Mouse (Mus musculus) forebrain, embryonic 13.5 days (tissue): ENCODE measurements around the gene Tcerg1l. TPM values are rescaled to one million over a fixed set of nuclear protein-coding genes. Genes with fewer than 3 reads are reported as not detected.

Experiments
- ATAC-seq: fragments of 200-750 bp; cut with Nextera tagmentation; 2 replicates; pipeline ENCODE4 v1.8.0; 2017
- H3K27ac ChIP-seq: fragments of 300-500 bp; sonication (generic); 2 replicates; pipeline ENCODE4 v1.5.1; 2015; ENCODE audit warnings: inconsistent platforms, mild to moderate bottlenecking, moderate library complexity
- H3K27me3 ChIP-seq: fragments of 300-500 bp; sonication (generic); 2 replicates; pipeline ENCODE4 v1.6.1; 2015; ENCODE audit warnings: mild to moderate bottlenecking, inconsistent platforms
- H3K36me3 ChIP-seq: fragments of 300-500 bp; sonication (generic); 2 replicates; pipeline ENCODE4 v1.6.1; 2015; ENCODE audit warnings: mild to moderate bottlenecking, inconsistent platforms; ENCODE audit not compliant: poor library complexity, severe bottlenecking
- H3K4me1 ChIP-seq: fragments of 300-500 bp; sonication (generic); 2 replicates; pipeline ENCODE4 v1.6.1; 2015; ENCODE audit warnings: inconsistent platforms
- H3K4me2 ChIP-seq: fragments of 300-500 bp; sonication (generic); 2 replicates; pipeline ENCODE4 v1.6.1; 2015; ENCODE audit warnings: inconsistent platforms, mild to moderate bottlenecking, moderate library complexity
- H3K4me3 ChIP-seq: fragments of 300-500 bp; sonication (generic); 2 replicates; pipeline ENCODE4 v1.5.1; 2015; ENCODE audit warnings: mild to moderate bottlenecking, inconsistent platforms
- H3K9ac ChIP-seq: fragments of 300-500 bp; sonication (generic); 2 replicates; pipeline ENCODE4 v1.6.1; 2015; ENCODE audit warnings: mild to moderate bottlenecking, inconsistent platforms
- H3K9me3 ChIP-seq: fragments of 300-500 bp; sonication (generic); replicated peaks from 2 replicates; pipeline ENCODE4 v1.6.1; 2016; ENCODE audit warnings: inconsistent platforms
- WGBS: fragments of 180-500 bp; shearing (Covaris S2); methylation state at CpG from one replicate; pipeline ENCODE4 v1.1.7; 2015; 5-methylcytosine and 5-hydroxymethylcytosine counted together
- polyA plus RNA-seq: library from polyadenylated mRNA; unstranded; fragments of >200 nt; fragmentation: Nextera tagmentation; extraction: Ambion mirVana; gene quantifications from 2 replicates; pipeline ENCODE4 v1.2.1, GENCODE M21; 2015

Gene Tcerg1l
- polyA plus RNA-seq, result 3.0 and 3.4 TPM in 2 replicates

DNA sequence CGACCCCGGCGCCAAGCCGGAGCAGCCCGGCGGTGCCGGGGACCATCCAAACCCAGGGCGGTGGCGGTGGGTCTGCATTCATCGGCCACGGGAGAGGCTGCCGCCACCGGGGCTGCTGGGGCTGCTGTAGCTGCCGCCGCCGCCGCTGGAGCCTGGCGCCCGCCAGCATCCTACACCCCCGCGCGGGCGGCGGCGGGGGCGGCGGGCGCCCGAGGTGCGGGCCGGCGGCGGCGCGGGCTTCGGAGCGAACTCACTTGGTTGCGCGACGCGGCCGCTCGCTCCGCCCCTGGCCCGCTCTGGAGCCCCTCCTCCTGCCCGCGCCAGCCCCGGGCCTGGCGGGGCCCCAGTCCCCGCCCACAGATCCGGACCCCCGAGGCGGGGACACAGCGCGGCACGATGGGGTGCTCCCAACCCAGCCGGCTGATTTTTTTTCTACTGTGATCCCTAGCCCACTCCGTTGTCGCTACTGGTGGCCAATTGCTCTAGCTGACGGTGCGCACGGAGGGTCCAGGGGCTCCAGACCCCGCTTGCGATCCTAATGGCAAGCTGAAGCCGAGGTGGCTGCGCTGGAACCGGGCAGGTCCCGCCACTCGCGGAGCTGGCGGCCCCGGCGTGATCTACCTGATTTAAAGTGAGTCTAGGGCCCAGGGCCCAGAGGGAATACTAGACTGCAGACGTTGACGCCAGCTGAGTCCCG is at the start of gene Tcerg1l:
Gene Tcerg1l (minus strand): TSS at position 246 of the 697 bp plus-strand sequence.
- Histone ChIP-seq H3K4me2 (peak within 1 kb of the TSS; percentile 100), H3K9me3 (no peaks in the 10 kb centered on the region), H3K9ac (peak within 1 kb of the TSS; percentile 72), H3K27ac (no peak within 1 kb of the TSS), H3K36me3 (no peaks in the 10 kb centered on the region), H3K4me1 (peaks cover 19% of the 10 kb centered on the region), H3K27me3 (peaks cover 38% of the 10 kb centered on the region), H3K4me3 (peak within 1 kb of the TSS; percentile 66)
- WGBS, result under 1% methylated on average over 38 of the region's 76 CpGs
- peak; percentile 80 for ATAC-seq

DNA sequence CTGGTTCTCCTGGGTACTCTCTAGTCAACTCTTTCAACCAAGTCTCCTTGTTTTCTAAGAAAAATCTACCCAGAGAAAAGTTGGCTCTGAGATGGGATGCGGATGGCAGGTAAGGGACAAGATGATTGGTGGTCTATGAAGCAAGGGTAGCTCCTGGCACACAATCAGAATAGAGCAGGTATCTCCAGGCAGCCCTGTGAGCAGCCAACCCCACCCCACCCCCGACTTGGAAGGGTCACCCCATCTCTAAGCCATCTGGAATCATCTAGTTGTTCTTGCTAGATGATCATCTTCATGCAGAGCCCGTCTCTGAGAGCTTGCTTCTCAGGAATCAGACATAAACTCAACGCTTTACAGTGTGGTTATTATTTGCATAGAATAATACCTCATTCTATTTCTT is 44.6 kb upstream of the Tcerg1l start:
- Histone ChIP-seq H3K4me3 (no peak overlapping the region), H3K9me3 (no peaks in the 10 kb centered on the region), H3K27ac (no peak overlapping the region), H3K9ac (no peak overlapping the region), H3K27me3 (no peaks in the 10 kb centered on the region), H3K4me2 (no peak overlapping the region), H3K4me1 (no peaks in the 10 kb centered on the region), H3K36me3 (no peaks in the 10 kb centered on the region)
- WGBS, result 71% methylated on average over 4 of the region's 4 CpGs
- ATAC-seq, result no peak

DNA sequence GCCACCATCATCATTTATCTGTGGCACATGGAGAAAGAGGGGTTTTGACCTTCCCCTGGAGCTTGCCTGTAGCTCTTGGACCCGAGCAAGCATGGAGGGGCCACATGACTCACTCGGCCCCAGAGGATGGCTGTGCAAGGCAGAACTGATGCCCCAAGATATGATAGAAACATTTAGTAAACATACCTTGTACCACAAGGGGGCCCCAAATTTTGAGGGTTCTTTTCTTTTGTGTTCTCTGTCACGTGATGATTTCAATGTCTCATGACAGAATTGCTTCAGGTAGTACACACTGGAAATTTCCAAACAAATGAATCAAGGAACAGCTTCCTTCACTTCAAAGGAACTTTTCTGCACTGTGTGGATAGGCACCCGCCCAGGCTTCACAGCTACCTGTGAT is 35.0 kb upstream of the Tcerg1l start:
- Histone ChIP-seq H3K27me3 (no peaks in the 10 kb centered on the region), H3K9ac (no peak overlapping the region), H3K27ac (no peak overlapping the region), H3K4me1 (0 out of 2 replicates have a peak, but pooled peaks cover 4% of the 10 kb centered on the region), H3K36me3 (no peaks in the 10 kb centered on the region), H3K4me3 (no peak overlapping the region), H3K4me2 (no peak overlapping the region), H3K9me3 (no peaks in the 10 kb centered on the region)
- 73% methylated on average over 4 of the region's 4 CpGs for WGBS
- ATAC-seq, result no peak

DNA sequence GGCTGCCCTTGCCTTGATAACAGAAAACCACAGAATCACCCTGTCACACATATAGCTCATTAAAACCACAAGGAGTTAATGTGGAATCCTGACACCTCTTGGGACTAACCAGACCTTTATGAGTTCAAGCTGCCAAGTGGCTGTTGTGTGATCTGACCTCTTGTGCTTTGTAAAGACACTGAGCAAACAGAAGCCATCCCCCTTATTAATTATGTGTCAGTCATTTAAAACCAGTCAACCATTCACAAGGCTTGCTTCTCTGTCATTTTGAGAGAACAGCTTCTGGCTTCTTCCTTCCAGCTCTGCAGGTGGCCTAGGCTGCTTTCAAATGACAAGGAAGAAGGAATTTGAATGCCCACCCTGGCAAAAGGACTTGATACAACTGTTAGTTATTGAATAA is 33.9 kb upstream of the Tcerg1l start:
- H3K4me2 ChIP-seq, result no peak overlapping the region
- no peak overlapping the region for H3K27ac ChIP-seq

DNA sequence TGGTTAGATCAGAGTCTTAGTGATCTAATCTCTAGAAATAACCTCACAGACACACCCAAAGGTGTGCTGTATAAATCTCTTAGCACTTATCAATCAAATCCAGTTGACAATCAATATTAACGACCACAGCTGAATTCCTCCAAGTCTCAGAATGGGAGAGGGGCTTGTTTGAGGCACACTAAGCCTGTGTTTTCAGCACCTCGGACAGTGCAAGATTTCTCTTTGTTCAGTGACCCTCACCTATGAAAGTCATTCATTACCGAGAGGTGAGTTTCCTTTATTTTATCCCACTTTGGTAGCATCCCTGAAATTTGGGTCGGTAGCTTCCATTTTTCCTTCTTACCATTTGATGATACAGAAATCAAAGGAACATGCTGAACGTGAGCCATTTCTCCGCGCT is 32.4 kb upstream of the Tcerg1l start:
- no peak overlapping the region for H3K9ac ChIP-seq
- WGBS, result 63% methylated on average over 7 of the region's 7 CpGs
- H3K4me3 ChIP-seq, result no peak overlapping the region
- no peak for ATAC-seq
- 0 out of 2 replicates have a peak, but pooled peaks cover 4% of the 10 kb centered on the region for H3K4me1 ChIP-seq
- no peak overlapping the region for H3K27ac ChIP-seq
- H3K9me3 ChIP-seq, result no peaks in the 10 kb centered on the region
- peaks cover 3% of the 10 kb centered on the region; the same call in 1 of the 2 replicates for H3K27me3 ChIP-seq
- no peaks in the 10 kb centered on the region for H3K36me3 ChIP-seq
- H3K4me2 ChIP-seq, result no peak overlapping the region

More for the DNA sequence above, 33.9 kb upstream of the Tcerg1l start:
- H3K9ac ChIP-seq, result no peak overlapping the region
- H3K9me3 ChIP-seq, result no peaks in the 10 kb centered on the region
- no peaks in the 10 kb centered on the region for H3K36me3 ChIP-seq
- 0 out of 2 replicates have a peak, but pooled peaks cover 4% of the 10 kb centered on the region for H3K4me1 ChIP-seq
- ATAC-seq, result no peak
- H3K27me3 ChIP-seq, result peaks cover 1% of the 10 kb centered on the region; the same call in 1 of the 2 replicates
- no peak overlapping the region for H3K4me3 ChIP-seq

GRCm38 (mm10) chr7:138428826-138429225 is 31.3 kb upstream of the Tcerg1l start:
- H3K9ac ChIP-seq, result no peak overlapping the region
- H3K4me1 ChIP-seq, result 0 out of 2 replicates have a peak, but pooled peaks cover 4% of the 10 kb centered on the region
- H3K9me3 ChIP-seq, result no peaks in the 10 kb centered on the region
- no peak overlapping the region for H3K4me3 ChIP-seq
- WGBS, result 50% methylated on average over 1 of the region's 1 CpGs
- H3K27ac ChIP-seq, result no peak overlapping the region
- H3K27me3 ChIP-seq, result peaks cover 3% of the 10 kb centered on the region; the same call in 1 of the 2 replicates
- no peak for ATAC-seq
- H3K4me2 ChIP-seq, result no peak overlapping the region
- H3K36me3 ChIP-seq, result no peaks in the 10 kb centered on the region

DNA sequence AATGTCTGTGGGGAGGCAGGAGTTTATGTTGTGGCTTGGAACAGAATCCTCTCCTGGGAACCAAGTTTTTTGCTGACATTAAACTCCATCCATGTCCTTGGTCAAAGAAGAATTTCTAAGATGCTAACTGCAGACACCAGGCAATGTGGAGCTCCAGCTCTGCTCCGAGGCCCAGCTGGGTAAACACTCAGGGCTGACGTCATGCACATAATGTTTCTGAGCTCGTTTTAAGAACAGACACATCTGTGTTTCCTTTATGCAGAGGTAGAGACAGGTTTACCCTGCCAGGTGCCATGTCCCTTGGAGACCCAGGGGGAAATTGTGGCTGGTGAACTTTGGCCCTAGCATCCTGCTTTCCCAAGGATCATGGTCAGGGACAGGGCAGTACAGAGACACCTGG is 29.9 kb upstream of the Tcerg1l start:
- WGBS, result 61% methylated on average over 3 of the region's 3 CpGs
- Histone ChIP-seq H3K4me3 (no peak overlapping the region), H3K36me3 (no peaks in the 10 kb centered on the region), H3K4me2 (no peak overlapping the region), H3K9ac (no peak overlapping the region), H3K27me3 (peaks cover 3% of the 10 kb centered on the region; the same call in 1 of the 2 replicates), H3K4me1 (0 out of 2 replicates have a peak, but pooled peaks cover 4% of the 10 kb centered on the region), H3K27ac (no peak overlapping the region), H3K9me3 (no peaks in the 10 kb centered on the region)
- ATAC-seq, result no peak

- H3K4me1 ChIP-seq, result no peaks in the 10 kb centered on the region
- ATAC-seq, result no peak
- H3K9ac ChIP-seq, result no peak overlapping the region
- no peaks in the 10 kb centered on the region for H3K36me3 ChIP-seq
- no peak overlapping the region for H3K4me2 ChIP-seq
- 66% methylated on average over 5 of the region's 5 CpGs for WGBS
- no peak overlapping the region for H3K4me3 ChIP-seq
- H3K27ac ChIP-seq, result no peak overlapping the region
- no peaks in the 10 kb centered on the region for H3K9me3 ChIP-seq
- H3K27me3 ChIP-seq, result no peaks in the 10 kb centered on the region
These were observed 16.0 kb upstream of the Tcerg1l start for GRCm38 (mm10) chr7:138413496-138413895.

DNA sequence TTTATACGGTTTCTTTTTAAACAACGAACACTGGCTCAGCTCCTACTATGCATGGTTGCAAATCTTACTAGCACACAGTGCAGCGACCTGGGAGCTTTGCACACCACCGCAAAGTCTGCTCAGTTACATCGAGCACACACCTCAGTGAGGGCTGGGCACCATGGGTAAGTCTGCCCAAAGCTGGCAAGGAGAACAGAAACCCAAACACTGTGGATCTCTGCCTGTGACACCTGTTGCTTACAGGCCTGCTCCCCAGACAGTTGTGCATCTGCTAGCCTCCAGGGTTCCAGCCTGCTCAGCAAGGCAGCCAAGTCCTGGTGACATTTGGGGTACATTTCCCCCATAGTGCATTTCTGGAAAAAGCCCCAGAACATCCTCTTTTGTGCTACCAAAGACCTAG is 4.1 kb upstream of the Tcerg1l start:
- H3K4me3 ChIP-seq, result no peak overlapping the region
- no peak overlapping the region for H3K9ac ChIP-seq
- peaks cover 29% of the 10 kb centered on the region for H3K27me3 ChIP-seq
- WGBS, result 92% methylated on average over 5 of the region's 5 CpGs
- no peak overlapping the region for H3K27ac ChIP-seq
- peaks cover 16% of the 10 kb centered on the region for H3K4me1 ChIP-seq
- H3K4me2 ChIP-seq, result no peak overlapping the region
- ATAC-seq, result no peak
- H3K9me3 ChIP-seq, result no peaks in the 10 kb centered on the region
- no peaks in the 10 kb centered on the region for H3K36me3 ChIP-seq

DNA sequence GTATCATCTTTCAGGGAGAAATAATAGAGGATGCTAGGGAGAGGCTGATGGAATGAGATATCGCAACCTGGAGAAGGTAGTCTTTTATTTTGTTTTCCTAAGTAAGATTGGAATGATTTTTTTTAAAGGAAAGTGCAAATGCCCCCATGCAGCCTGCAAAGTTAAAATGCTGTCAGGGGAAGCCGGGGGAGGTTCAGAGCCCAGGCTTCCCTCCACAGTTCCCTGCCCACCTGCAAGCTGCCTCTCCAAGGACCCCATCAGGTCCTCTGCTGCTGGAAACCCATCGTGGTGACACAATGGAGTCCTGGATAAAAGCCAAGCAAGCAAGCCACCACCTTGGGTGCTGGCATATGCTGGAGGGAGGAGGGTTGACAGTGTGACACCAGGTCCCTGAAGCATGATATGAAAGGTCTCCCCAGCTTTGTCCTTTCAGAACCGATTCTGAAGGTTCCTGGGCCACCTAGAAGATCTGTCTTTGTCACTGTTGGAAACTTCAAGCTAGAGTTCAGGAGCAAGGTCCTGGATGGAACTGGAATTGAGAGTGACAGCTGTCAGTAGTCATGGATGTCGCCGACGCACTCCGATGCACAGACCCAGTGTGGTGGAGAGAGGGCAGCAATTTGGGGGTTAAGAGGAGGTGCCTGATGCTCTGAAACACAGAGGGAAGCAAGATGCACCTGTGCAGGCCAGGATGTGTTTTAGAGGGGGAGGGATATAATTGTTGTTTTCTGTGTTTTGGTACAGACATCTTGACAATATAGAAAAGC is 3.2 kb upstream of the Tcerg1l start:
- Histone ChIP-seq H3K9ac (no peak overlapping the region), H3K4me1 (peaks cover 19% of the 10 kb centered on the region), H3K9me3 (no peaks in the 10 kb centered on the region), H3K27ac (no peak overlapping the region), H3K4me2 (no peak overlapping the region), H3K36me3 (no peaks in the 10 kb centered on the region), H3K4me3 (no peak overlapping the region), H3K27me3 (peaks cover 36% of the 10 kb centered on the region)
- no peak for ATAC-seq
- WGBS, result 83% methylated on average over 8 of the region's 8 CpGs

DNA sequence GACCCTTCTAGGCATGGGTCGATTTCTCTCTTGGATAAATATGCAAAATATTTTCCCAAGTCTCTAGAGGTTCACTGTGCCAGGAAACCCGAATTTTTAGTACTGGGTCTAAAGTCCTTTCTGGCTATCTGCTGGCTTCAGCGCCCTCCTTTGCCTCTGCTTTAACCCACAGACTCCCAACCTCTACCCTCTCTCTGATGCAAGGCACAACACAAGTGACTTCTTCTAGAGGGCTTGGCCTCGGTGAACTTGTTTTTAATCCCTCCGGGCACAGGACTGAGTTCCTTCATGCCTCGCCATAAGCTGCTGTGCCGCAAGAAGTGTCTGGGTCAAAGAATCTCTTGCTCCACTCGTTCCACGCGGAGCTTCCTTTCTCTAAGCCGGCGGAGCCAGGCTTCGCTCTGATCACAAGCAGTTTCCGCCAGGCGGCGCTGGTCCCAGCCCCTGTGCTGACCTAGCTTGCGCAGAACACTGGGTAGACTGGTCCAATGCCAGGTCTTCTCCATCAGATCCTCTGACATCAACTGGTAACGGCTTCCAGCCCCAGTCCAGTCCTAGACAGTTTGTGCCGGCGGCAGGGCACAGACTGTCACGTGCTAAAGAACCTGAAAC is 758 bp upstream of the Tcerg1l start:
- Histone ChIP-seq H3K27me3 (peaks cover 38% of the 10 kb centered on the region), H3K36me3 (no peaks in the 10 kb centered on the region), H3K27ac (no peak overlapping the region), H3K4me1 (peaks cover 19% of the 10 kb centered on the region), H3K9ac (peak overlapping the region; percentile 72), H3K4me2 (peak overlapping the region; percentile 100), H3K9me3 (no peaks in the 10 kb centered on the region), H3K4me3 (peak overlapping the region; percentile 66)
- 1% methylated on average over 21 of the region's 21 CpGs for WGBS
- ATAC-seq, result peak; percentile 84
